ENCODE assay signal across 32 mouse cellular contexts in the genomic region with DNA sequence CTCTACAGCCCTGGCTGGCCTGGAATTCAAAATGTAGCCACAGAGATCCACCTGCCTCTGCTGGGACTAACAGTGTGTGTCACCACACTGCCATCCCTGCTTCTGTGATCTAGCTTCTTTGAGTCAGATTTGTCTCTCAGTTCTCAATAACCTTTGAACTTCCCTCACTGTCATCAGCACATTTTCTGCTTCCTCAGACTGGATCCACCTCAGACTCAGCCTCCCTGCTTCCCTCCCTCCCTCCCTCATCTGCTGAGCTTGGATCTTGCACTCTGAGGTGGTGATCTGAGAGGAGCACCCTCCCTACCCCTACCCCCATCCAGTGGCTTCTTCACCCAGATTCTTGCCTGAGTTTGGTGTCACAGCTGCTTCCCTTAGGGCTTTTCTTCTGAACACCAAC. TPM values are rescaled to one million over a fixed set of nuclear protein-coding genes. Genes with fewer than 3 reads are reported as not detected.
A peak's percentile ranks its signal among the peaks of the same experiment; 100 is the strongest.
DNase-seq lines count a peak whose midpoint lies in the region; ATAC-seq lines count a peak whose summit lies in the region.
"Had no signal": no experiment of that assay in that cellular context is flagged by ENCODE, and none has a peak within 500 bp of the region (broad histone marks: within the 10 kb centered on the region; RNA-seq: fewer than 3 reads in every experiment).

No protein-coding gene starts in this region.

- H3K9ac ChIP-seq in kidney, embryonic 15.5 days, result no peak overlapping the region
- H3K9ac ChIP-seq: embryonic facial prominence, embryonic 15.5 days; forebrain, embryonic 12.5 days; forebrain, postnatal 0 days; heart, embryonic 15.5 days; limb, embryonic 12.5 days; midbrain, embryonic 12.5 days; neural tube, embryonic 12.5 days had no signal

- no peak overlapping the region for H3K4me2 ChIP-seq in kidney, embryonic 15.5 days
- H3K4me2 ChIP-seq: embryonic facial prominence, embryonic 15.5 days; forebrain, embryonic 12.5 days; heart, embryonic 15.5 days; limb, embryonic 12.5 days; midbrain, embryonic 12.5 days; neural tube, embryonic 12.5 days had no signal

- no peak for ATAC-seq in kidney, embryonic 15.5 days (replicated peaks; ENCODE audit: low FRiP score)
- ATAC-seq: activated CD4-positive, CD25-positive, alpha-beta regulatory T cell, adult 4 months; forebrain, postnatal 0 days; hindbrain, embryonic 16.5 days had no signal

- DNase-seq in kidney, adult 8-10 months, result peak; percentile 16 to 56
- DNase-seq in thymus, postnatal 0 days (ENCODE audit: low spot score), result peak; percentile 40
- no peak for DNase-seq in thymus, adult 18-20 months
- peak; percentile 24 to 48 for DNase-seq in kidney, postnatal 36 days
- no peak for DNase-seq in testis, postnatal 14 days (ENCODE audit: low spot score)
- DNase-seq: adrenal gland, adult 2 months; adrenal gland, postnatal 36 days; B cell, adult 2 months; cerebellum, adult 2 months; cerebellum, postnatal 14 days; forebrain, postnatal 0 days; lung, postnatal 36 days; right cerebral cortex, adult 18-20 months; spleen, adult 18-20 months; thymus, postnatal 14 days had no signal

- H3K9me3 ChIP-seq in kidney, embryonic 15.5 days (replicated peaks), result no peaks in the 10 kb centered on the region
- H3K9me3 ChIP-seq: embryonic facial prominence, embryonic 15.5 days; heart, embryonic 15.5 days; limb, embryonic 12.5 days; midbrain, embryonic 12.5 days; neural tube, embryonic 12.5 days had no signal

- no peaks in the 10 kb centered on the region for H3K36me3 ChIP-seq in kidney, embryonic 15.5 days
- H3K36me3 ChIP-seq: embryonic facial prominence, embryonic 10.5 days; embryonic facial prominence, embryonic 15.5 days; forebrain, embryonic 12.5 days; heart, embryonic 15.5 days; limb, embryonic 12.5 days; midbrain, embryonic 12.5 days; neural tube, embryonic 12.5 days had no signal

- no peaks in the 10 kb centered on the region for H3K27me3 ChIP-seq in kidney, embryonic 15.5 days
- H3K27me3 ChIP-seq: embryonic facial prominence, embryonic 15.5 days; forebrain, embryonic 12.5 days; heart, embryonic 15.5 days; limb, embryonic 12.5 days; megakaryocyte, embryonic 14.5 days; midbrain, embryonic 12.5 days; neural tube, embryonic 12.5 days had no signal

- H3K4me3 ChIP-seq in kidney, embryonic 15.5 days (replicated peaks), result no peak overlapping the region
- H3K4me3 ChIP-seq: embryonic facial prominence, embryonic 10.5 days; embryonic facial prominence, embryonic 15.5 days; forebrain, embryonic 12.5 days; heart, embryonic 15.5 days; layer of hippocampus, adult 2 months; left cerebral cortex, adult 2 months; limb, embryonic 12.5 days; megakaryocyte, embryonic 14.5 days; midbrain, embryonic 12.5 days; myocyte; neural tube, embryonic 12.5 days had no signal

- H3K27ac ChIP-seq in kidney, embryonic 15.5 days, result no peak overlapping the region
- H3K27ac ChIP-seq: embryonic facial prominence, embryonic 10.5 days; embryonic facial prominence, embryonic 15.5 days; forebrain, embryonic 12.5 days; heart, embryonic 15.5 days; layer of hippocampus, adult 2 months; left cerebral cortex, adult 2 months; limb, embryonic 12.5 days; midbrain, embryonic 12.5 days; neural tube, embryonic 12.5 days; stomach, postnatal 0 days had no signal

- H3K4me1 ChIP-seq in kidney, embryonic 15.5 days, result no peaks in the 10 kb centered on the region
- H3K4me1 ChIP-seq: embryonic facial prominence, embryonic 15.5 days; forebrain, embryonic 12.5 days; midbrain, embryonic 12.5 days; neural tube, embryonic 12.5 days had no signal

RNA-seq across cellular contexts. Expression of gene Eps15, which starts 22.4 kb away (rescaled TPM):
- 37.8 and 40.6 TPM in 2 replicates for polyA plus RNA-seq in kidney, embryonic 15.5 days (2015; fragmentation: Nextera tagmentation; extraction: Ambion mirVana)
- 49.2 and 53.7 TPM in 2 replicates for polyA plus RNA-seq in thymus, postnatal 0 days (2015; fragmentation: Nextera tagmentation; extraction: Ambion mirVana)

RNA-seq across cellular contexts. Expression of gene Calr4, which starts 23.4 kb away (rescaled TPM):
- 0.27 and 0.29 TPM in 2 replicates for polyA plus RNA-seq in kidney, embryonic 15.5 days (2015; fragmentation: Nextera tagmentation; extraction: Ambion mirVana)
- 0.09 and 0.13 TPM in 2 replicates for polyA plus RNA-seq in thymus, postnatal 0 days (2015; fragmentation: Nextera tagmentation; extraction: Ambion mirVana)
- polyA plus RNA-seq: activated CD4-positive, CD25-positive, alpha-beta regulatory T cell, adult 4 months; adrenal gland, adult 2 months; forebrain, embryonic 12.5 days; limb, embryonic 12.5 days; liver, adult 2 months; liver, embryonic 16.5 days; stomach, postnatal 0 days had no signal

RNA-seq across cellular contexts. Expression of gene Osbpl9, which starts 55.6 kb away (rescaled TPM):
- polyA plus RNA-seq in kidney, embryonic 15.5 days (2015; fragmentation: Nextera tagmentation; extraction: Ambion mirVana), result 68.9 and 70.5 TPM in 2 replicates
- polyA plus RNA-seq in thymus, postnatal 0 days (2015; fragmentation: Nextera tagmentation; extraction: Ambion mirVana), result 64.4 and 65.7 TPM in 2 replicates

Comparison
In these comparisons a context has a peak if more than half of its experiments do, and no peak if none do; other contexts are left out.
1. DNase-seq: peak in kidney, adult 8-10 months (2 of 2), thymus, postnatal 0 days (single experiment) and kidney, postnatal 36 days (2 of 2); none in thymus, adult 18-20 months (0 of 2) and testis, postnatal 14 days (single experiment).